Mouse (Mus musculus): Measurements from ENCODE around the gene Rexo4.

DNA sequence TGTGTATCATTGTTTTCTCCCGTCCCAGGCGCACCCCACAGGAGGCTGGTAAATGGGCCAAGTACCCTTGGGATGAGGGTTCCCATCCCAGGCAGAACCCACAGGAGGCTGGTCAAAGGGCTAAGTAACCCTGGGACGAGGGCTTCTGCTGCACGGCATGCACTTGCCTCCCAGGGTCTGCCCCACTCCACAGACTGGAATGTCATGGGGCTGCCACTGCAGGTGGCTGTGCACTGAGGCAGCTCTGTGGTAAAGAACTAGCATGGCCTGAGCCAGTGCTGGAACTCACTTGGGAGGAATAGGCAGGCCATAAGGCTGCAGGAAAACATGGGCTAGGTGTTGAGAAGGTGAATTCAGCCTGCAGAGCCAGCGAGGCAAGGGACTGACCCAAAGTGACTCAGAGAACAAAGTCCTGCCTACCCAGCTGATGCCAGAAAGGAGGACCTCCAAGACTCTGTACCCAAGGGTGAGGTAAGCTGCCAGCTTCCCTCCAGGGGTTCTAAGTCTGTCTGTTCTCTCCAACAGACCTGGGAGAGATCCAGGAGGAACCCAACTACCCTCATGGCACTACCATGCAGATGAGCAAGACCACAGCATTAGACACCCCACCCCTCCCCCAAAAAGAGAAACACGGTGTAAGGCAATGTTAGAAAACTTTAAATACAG, 43.9 kb downstream of the Rexo4 start:
- no peak for TF ChIP-seq POLR2A (IDR thresholded peaks at IDR 0.05; ENCODE audit: low read depth, low read length)
- TF ChIP-seq CTCF (IDR thresholded peaks at IDR 0.05; ENCODE audit: extremely low read depth, insufficient read length, insufficient replicate concordance, low read depth, low read length): no peak
